Mouse (Mus musculus) forebrain, embryonic 14.5 days (tissue): ENCODE measurements around the gene Ptprd. TPM values are rescaled to one million over a fixed set of nuclear protein-coding genes. Genes with fewer than 3 reads are reported as not detected.

Experiments
- ATAC-seq: fragments of 200-750 bp; cut with Nextera tagmentation; 2 replicates; pipeline ENCODE4 v1.8.0; 2017; ENCODE audit warnings: mild to moderate bottlenecking, moderate library complexity
- DNase-seq: peaks from one replicate; pipeline ENCODE4 v3.0.0-alpha.2; 2015; ENCODE audit warnings: low spot score
- H3K27ac ChIP-seq: fragments of 300-500 bp; sonication (generic); 2 replicates; pipeline ENCODE4 v1.5.1; 2014; ENCODE audit warnings: low read depth, mild to moderate bottlenecking, control low read depth, low read length, moderate library complexity
- H3K27me3 ChIP-seq: fragments of 300-500 bp; sonication (generic); replicated peaks from 2 replicates; pipeline ENCODE4 v1.6.1; 2014; ENCODE audit warnings: low read length, control low read depth, mixed read lengths; ENCODE audit not compliant: control insufficient read depth, insufficient read depth
- H3K36me3 ChIP-seq: fragments of 300-500 bp; sonication (generic); 2 replicates; pipeline ENCODE4 v1.6.1; 2014; ENCODE audit warnings: low read length, control low read depth; ENCODE audit not compliant: control insufficient read depth, insufficient read depth
- H3K4me1 ChIP-seq: fragments of 300-500 bp; sonication (generic); 2 replicates; pipeline ENCODE4 v1.6.1; 2014; ENCODE audit warnings: antibody characterized with exemption, low read length, control low read depth; ENCODE audit not compliant: control insufficient read depth, insufficient read depth
- H3K4me2 ChIP-seq: fragments of 300-500 bp; sonication (generic); 2 replicates; pipeline ENCODE4 v1.6.1; 2014; ENCODE audit warnings: mild to moderate bottlenecking, control low read depth, low read length
- H3K4me3 ChIP-seq: fragments of 300-500 bp; sonication (generic); 2 replicates; pipeline ENCODE4 v1.5.1; 2014; ENCODE audit warnings: low read depth, low read length, control low read depth
- H3K9ac ChIP-seq: fragments of 300-500 bp; sonication (generic); 2 replicates; pipeline ENCODE4 v1.6.1; 2014; ENCODE audit warnings: mild to moderate bottlenecking, low read length, control low read depth, moderate library complexity
- H3K9me3 ChIP-seq: fragments of 300-500 bp; sonication (generic); replicated peaks from 2 replicates; pipeline ENCODE4 v1.6.1; 2016; ENCODE audit warnings: low read length, control low read depth, mixed read lengths; ENCODE audit not compliant: control insufficient read depth
- WGBS: fragments of 180-500 bp; shearing (Covaris S2); extraction: QIAGEN DNeasy Blood & Tissue Kit; methylation state at CpG from one replicate; pipeline ENCODE4 v1.1.7; 2014; 5-methylcytosine and 5-hydroxymethylcytosine counted together
- polyA plus RNA-seq: library from polyadenylated mRNA; unstranded; fragments of >200 nt; fragmentation: Nextera tagmentation; extraction: Ambion mirVana; gene quantifications from 2 replicates; pipeline ENCODE4 v1.2.1, GENCODE M21; 2014

Ptprd gene
- polyA plus RNA-seq, 1 experiment from 2014 or later, result 43.3 TPM

DNA sequence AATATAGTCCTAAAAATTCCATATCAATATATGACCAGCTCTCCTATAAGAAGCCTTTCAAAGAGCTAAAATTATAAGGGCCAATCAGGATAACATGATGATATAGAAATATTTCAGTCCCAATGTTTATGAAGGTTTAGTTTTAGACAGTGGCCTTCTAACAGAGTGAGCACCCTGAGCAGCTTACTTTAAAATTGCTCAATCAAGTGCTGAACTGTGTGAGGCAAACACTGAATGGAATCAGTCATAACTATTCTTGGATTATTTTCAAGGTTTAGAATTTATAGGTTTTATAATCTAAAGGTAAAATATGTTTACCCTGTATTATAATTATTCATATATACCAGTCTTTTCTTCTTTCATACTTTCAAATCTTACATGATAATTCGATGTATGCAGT lies 134.7 kb downstream of the Ptprd start:
- ATAC-seq, result peak; percentile 67
- DNase-seq, result no peak
- Histone ChIP-seq H3K4me1 (no peaks in the 10 kb centered on the region), H3K4me2 (no peak overlapping the region), H3K9me3 (no peaks in the 10 kb centered on the region), H3K36me3 (no peaks in the 10 kb centered on the region), H3K4me3 (no peak overlapping the region), H3K9ac (no peak overlapping the region), H3K27me3 (no peaks in the 10 kb centered on the region), H3K27ac (no peak overlapping the region; the same call in 1 of the 2 replicates)
- 78% methylated on average over 1 of the region's 1 CpGs for WGBS

DNA sequence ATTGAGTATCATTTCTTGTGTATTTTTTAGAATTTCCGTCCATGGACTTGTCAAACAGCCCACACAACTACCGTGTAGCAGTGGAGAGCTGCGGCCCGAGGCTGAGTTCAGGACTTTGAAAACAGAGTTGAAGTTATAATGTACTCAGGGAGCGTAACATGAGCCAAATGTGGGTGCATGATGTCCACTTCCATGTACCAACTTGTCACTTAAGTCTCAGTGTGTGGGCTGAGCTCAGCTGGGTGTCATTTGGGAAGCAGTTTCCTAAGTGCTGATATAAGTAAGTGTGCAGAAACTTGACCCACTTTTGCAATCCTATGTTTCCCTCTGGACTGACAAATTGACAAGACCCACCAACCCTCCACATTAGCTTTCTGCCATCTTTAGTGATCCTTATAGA lies 173.4 kb downstream of the Ptprd start:
- DNase-seq, result no peak
- no peak for ATAC-seq

DNA sequence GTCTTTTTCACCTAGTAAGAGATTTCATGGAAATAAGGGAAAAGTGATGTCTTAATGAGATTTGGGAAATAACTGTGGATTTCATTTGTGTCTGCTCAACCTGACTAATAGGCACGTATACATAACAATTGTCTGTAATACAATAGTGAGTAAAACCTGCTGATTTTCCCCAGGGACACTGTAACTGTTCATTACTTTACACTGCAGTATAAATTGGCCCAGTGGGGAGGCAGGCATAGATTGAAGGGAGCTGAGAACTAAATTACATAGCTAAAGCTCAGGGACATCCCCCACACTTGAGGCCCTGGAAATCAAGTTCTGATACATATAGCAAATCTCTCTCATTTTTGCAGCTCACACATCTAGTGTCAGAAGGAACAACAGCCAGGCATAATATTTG lies 209.7 kb downstream of the Ptprd start:
- Histone ChIP-seq H3K9ac (no peak overlapping the region), H3K4me2 (no peak overlapping the region), H3K4me3 (no peak overlapping the region), H3K27ac (no peak overlapping the region), H3K36me3 (no peaks in the 10 kb centered on the region), H3K9me3 (no peaks in the 10 kb centered on the region), H3K4me1 (no peaks in the 10 kb centered on the region), H3K27me3 (no peaks in the 10 kb centered on the region)
- DNase-seq, result peak; percentile 30
- ATAC-seq, result 0 out of 2 replicates have a peak, but pooled peaks have one; percentile 29
- 7% methylated on average over 1 of the region's 1 CpGs for WGBS

More for the DNA sequence above, 173.4 kb downstream of the Ptprd start:
- no peaks in the 10 kb centered on the region for H3K9me3 ChIP-seq
- H3K4me1 ChIP-seq, result no peaks in the 10 kb centered on the region
- H3K27ac ChIP-seq, result no peak overlapping the region
- H3K4me2 ChIP-seq, result no peak overlapping the region
- H3K4me3 ChIP-seq, result no peak overlapping the region
- whole genome bisulfite sequencing, result 89% methylated on average over 5 of the region's 5 CpGs
- H3K27me3 ChIP-seq, result no peaks in the 10 kb centered on the region
- H3K9ac ChIP-seq, result no peak overlapping the region
- H3K36me3 ChIP-seq, result no peaks in the 10 kb centered on the region

DNA sequence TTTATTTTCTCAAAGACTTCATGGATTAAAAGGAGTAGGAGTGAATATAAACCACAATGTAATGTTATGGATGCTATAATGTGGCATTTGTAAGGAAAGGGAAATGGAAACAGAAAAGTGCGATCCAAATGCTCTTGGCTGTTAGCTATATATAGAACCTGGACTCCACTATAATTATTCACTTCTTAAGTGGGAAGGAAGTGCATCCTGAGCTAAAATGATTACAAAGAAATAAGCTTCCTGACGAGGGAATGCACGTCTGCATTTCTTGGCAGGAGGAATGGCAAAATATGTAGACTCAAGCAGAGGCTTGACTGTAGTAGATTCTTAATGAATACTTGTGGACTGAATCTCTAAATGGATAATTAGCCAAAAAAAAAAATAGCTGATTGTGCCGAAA lies 219.1 kb downstream of the Ptprd start:
- Histone ChIP-seq H3K4me1 (no peaks in the 10 kb centered on the region), H3K9me3 (no peaks in the 10 kb centered on the region), H3K27ac (no peak overlapping the region), H3K4me3 (no peak overlapping the region), H3K27me3 (no peaks in the 10 kb centered on the region), H3K36me3 (no peaks in the 10 kb centered on the region), H3K4me2 (no peak overlapping the region), H3K9ac (no peak overlapping the region)
- ATAC-seq (no peak), DNase-seq (peak; percentile 29)
- 70% methylated on average over 4 of the region's 4 CpGs for WGBS

DNA sequence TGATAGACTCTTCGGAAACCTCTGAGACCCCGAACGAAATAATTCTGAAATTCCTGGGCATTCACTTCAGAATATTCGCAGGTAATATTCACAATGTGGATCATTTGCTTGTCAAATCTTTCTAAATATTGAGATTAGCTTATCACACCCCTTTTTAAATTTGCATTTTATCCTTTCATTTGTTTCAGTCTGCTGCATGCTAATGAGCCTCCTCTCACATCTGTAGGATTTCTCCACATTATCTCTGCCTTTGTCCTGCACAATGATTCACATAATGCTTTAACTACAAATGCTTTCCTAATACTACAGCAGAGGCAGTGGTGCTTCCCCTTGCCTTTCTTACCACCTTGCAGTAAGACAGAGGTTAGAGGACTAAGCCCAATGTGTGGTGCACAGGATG lies 229.7 kb downstream of the Ptprd start:
- H3K4me2 ChIP-seq, result no peak overlapping the region
- H3K27me3 ChIP-seq, result no peaks in the 10 kb centered on the region
- ATAC-seq (peak; percentile 46; the same call in 1 of the 2 replicates), DNase-seq (peak; percentile 43)
- H3K36me3 ChIP-seq, result no peaks in the 10 kb centered on the region
- no peaks in the 10 kb centered on the region for H3K4me1 ChIP-seq
- no peak overlapping the region for H3K9ac ChIP-seq
- WGBS, result 69% methylated on average over 4 of the region's 4 CpGs
- no peaks in the 10 kb centered on the region for H3K9me3 ChIP-seq
- no peak overlapping the region for H3K4me3 ChIP-seq
- H3K27ac ChIP-seq, result no peak overlapping the region

DNA sequence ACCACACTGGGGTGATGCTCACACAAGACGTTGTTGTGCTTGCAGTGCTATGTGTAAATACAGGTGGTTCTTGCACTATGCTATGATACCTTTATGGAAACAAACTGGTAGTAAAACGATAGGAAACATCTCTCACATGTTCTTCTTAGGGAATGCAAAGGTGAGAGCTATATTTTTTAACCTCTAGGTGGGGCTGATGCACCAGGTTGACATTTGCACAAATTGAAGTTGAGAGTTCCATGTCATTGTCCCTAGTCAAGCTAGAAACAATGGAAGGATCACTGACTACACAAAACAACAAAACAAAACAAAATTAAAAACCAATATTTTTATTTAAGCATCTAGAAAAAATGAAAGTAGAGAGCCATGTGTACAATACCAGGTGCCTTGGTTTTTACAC lies 250.1 kb downstream of the Ptprd start:
- H3K4me3 ChIP-seq, result no peak overlapping the region
- no peaks in the 10 kb centered on the region for H3K36me3 ChIP-seq
- DNase-seq, result peak; percentile 58
- H3K4me2 ChIP-seq, result no peak overlapping the region
- H3K27ac ChIP-seq, result no peak overlapping the region
- H3K9ac ChIP-seq, result no peak overlapping the region
- H3K4me1 ChIP-seq, result no peaks in the 10 kb centered on the region
- no peaks in the 10 kb centered on the region for H3K27me3 ChIP-seq
- H3K9me3 ChIP-seq, result no peaks in the 10 kb centered on the region
- 14% methylated on average over 2 of the region's 2 CpGs for WGBS
- no peak for ATAC-seq

DNA sequence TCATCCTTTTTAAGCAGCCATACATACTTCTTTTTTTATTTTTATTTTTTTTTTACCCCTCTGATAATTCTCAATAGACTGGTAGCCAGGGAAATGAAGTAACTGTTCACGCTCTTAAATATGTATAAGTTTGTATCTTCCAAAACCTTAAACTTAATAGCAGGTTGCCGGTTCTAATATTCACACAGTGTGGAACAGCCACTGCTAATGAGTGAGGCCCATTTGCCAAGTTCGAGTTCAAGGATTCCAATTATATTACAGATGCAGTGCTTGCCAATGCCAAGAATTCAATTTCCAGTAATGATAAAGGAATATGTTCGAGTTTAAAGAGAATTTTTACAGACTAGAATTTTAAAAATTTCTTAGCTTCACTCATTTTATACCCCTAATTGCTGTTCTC lies 322.3 kb downstream of the Ptprd start:
- Histone ChIP-seq H3K9me3 (no peaks in the 10 kb centered on the region), H3K4me3 (no peak overlapping the region), H3K9ac (no peak overlapping the region), H3K4me1 (no peaks in the 10 kb centered on the region), H3K36me3 (no peaks in the 10 kb centered on the region), H3K4me2 (no peak overlapping the region), H3K27ac (no peak overlapping the region), H3K27me3 (no peaks in the 10 kb centered on the region)
- 63% methylated on average over 4 of the region's 4 CpGs for WGBS
- ATAC-seq, result no peak
- DNase-seq, result peak; percentile 34

DNA sequence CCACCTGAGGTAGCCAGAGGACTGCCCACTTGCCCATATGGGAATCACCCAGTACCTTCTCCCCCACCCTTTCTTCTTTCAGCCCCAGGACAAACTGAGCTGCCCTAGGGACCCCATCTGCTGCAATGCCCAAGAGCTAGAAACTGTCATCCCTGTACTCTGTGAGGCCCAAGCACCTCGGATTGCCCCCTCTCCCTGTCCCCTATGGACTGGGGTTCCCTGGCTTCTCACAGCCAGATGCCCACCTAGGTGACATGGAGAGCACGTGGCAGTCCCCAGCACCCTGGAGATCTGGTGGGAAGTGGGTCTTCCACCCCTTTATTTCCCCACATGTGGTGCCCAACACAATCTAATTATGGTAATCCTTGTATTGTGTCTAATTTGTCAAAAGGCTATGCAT lies 331.5 kb downstream of the Ptprd start:
- Histone ChIP-seq H3K27me3 (no peaks in the 10 kb centered on the region), H3K4me2 (no peak overlapping the region), H3K4me1 (no peaks in the 10 kb centered on the region), H3K36me3 (no peaks in the 10 kb centered on the region), H3K27ac (no peak overlapping the region), H3K4me3 (no peak overlapping the region), H3K9me3 (no peaks in the 10 kb centered on the region), H3K9ac (no peak overlapping the region)
- ATAC-seq (no peak), DNase-seq (no peak)
- WGBS, result 60% methylated on average over 2 of the region's 2 CpGs

DNA sequence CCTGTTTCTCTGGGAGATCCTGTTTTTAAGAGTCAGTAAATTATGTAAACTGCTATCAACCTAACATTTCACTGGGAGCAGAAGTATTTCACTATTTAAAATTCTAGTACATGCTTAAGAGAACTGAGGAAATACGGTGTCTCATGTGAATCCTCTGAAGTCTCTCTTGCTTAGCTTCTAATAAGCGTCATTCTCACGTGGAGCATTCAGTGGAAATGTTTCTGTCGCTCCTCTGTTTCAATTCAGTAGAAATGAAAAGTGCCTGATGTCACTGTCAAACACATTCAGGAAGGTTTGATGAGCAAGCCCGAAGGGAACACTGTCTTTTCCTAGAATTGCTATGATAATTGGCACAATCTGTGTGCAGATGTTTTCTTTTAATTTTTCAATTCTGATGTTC lies 350.5 kb downstream of the Ptprd start:
- DNase-seq, result peak; percentile 21
- Histone ChIP-seq H3K4me3 (no peak overlapping the region), H3K9ac (no peak overlapping the region), H3K27me3 (no peaks in the 10 kb centered on the region), H3K36me3 (no peaks in the 10 kb centered on the region), H3K4me1 (no peaks in the 10 kb centered on the region), H3K27ac (no peak overlapping the region), H3K9me3 (0 out of 2 replicates have a peak, but pooled peaks cover 3% of the 10 kb centered on the region), H3K4me2 (no peak overlapping the region)
- ATAC-seq, result no peak
- 75% methylated on average over 5 of the region's 5 CpGs for whole genome bisulfite sequencing
